Mouse (Mus musculus) olfactory bulb, adult 2 months (tissue): Measurements from ENCODE around the gene Rnase10.

Experiments used
- CTCF ChIP-seq: fragments of 200-500 bp; IDR thresholded peaks from 2 replicates; pipeline ENCODE4 v1.5.1; 2012; ENCODE audit warnings: low read depth, mild to moderate bottlenecking, low read length, moderate library complexity; ENCODE audit not compliant: insufficient read depth
- POLR2A ChIP-seq: fragments of 200-500 bp; IDR thresholded peaks from 2 replicates; pipeline ENCODE4 v1.6.1; 2012; ENCODE audit warnings: mild to moderate bottlenecking, low read depth, low read length, moderate library complexity; ENCODE audit not compliant: insufficient read depth

- no peak for TF ChIP-seq CTCF
- TF ChIP-seq POLR2A = no peak
Observed at GRCm38 (mm10) chr14:51051941-51052340, 44.4 kb downstream of the Rnase10 start.
